Mouse (Mus musculus) lung, adult 2 months (tissue): ENCODE measurements around the gene Man1c1.

Experiments used
- CTCF ChIP-seq: fragments of 200-500 bp; IDR thresholded peaks from 2 replicates; pipeline ENCODE4 v1.5.1; 2011; ENCODE audit warnings: mild to moderate bottlenecking, low read length, control low read depth; ENCODE audit not compliant: insufficient read depth
- POLR2A ChIP-seq: fragments of 200-500 bp; IDR thresholded peaks from 2 replicates; pipeline ENCODE4 v1.6.1; 2011; ENCODE audit warnings: low read depth, mild to moderate bottlenecking, control low read depth, low read length, borderline replicate concordance; ENCODE audit errors: extremely low read depth

GRCm38 (mm10) chr4:134632131-134632711, 71.9 kb downstream of the Man1c1 start:
- no peak for TF ChIP-seq CTCF
- TF ChIP-seq POLR2A, result no peak
